Mouse (Mus musculus) ES-E14 (cell line): ENCODE measurements around the gene Zfp113. TPM values are rescaled to one million over a fixed set of nuclear protein-coding genes. Genes with fewer than 3 reads are reported as not detected.

Experiments used
- DNase-seq: peaks from one replicate; pipeline ENCODE4 v3.0.0-alpha.2; 2013; ENCODE audit warnings: low read depth, low spot score
- H3K27ac ChIP-seq: 2 replicates; pipeline ENCODE4 v1.5.1; 2012; ENCODE audit warnings: low read depth, mild to moderate bottlenecking, low read length, moderate library complexity, mixed read lengths; ENCODE audit not compliant: poor library complexity, insufficient read depth, severe bottlenecking
- H3K36me3 ChIP-seq: 2 replicates; pipeline ENCODE4 v1.6.1; 2012; ENCODE audit warnings: mild to moderate bottlenecking, low read length, moderate library complexity, mixed read lengths; ENCODE audit not compliant: control insufficient read depth, poor library complexity, insufficient read depth, severe bottlenecking
- H3K4me1 ChIP-seq, 2 experiments: fragments of 150-350 bp in 1 of 2; sonication (generic) in 1 of 2; 2 replicates each; pipeline ENCODE4 v1.6.1; 2012; ENCODE audit warnings: low read length in 2 of 2, mild to moderate bottlenecking in 1 of 2, mixed read lengths in 1 of 2; ENCODE audit not compliant: control insufficient read depth in 2 of 2, insufficient read depth in 2 of 2, poor library complexity in 1 of 2
- H3K4me3 ChIP-seq, 2 experiments: fragments of 150-350 bp in 1 of 2; sonication (generic) in 1 of 2; 2 replicates each; pipeline ENCODE4 v1.5.1; 2012; ENCODE audit warnings: low read length in 2 of 2, low read depth in 1 of 2, mild to moderate bottlenecking in 1 of 2, mixed read lengths in 1 of 2; ENCODE audit not compliant: insufficient read depth in 1 of 2, poor library complexity in 1 of 2, severe bottlenecking in 1 of 2
- H3K9ac ChIP-seq: 2 replicates; pipeline ENCODE4 v1.6.1; 2012; ENCODE audit warnings: low read depth, mild to moderate bottlenecking, low read length, mixed read lengths; ENCODE audit not compliant: poor library complexity, insufficient read depth, severe bottlenecking
- H3K9me3 ChIP-seq: fragments of 150-350 bp; sonication (generic); 2 replicates; pipeline ENCODE4 v1.6.1; 2012; ENCODE audit warnings: low read depth, mild to moderate bottlenecking, low read length; ENCODE audit not compliant: control insufficient read depth, insufficient read depth
- CHD2 ChIP-seq: IDR thresholded peaks from 2 replicates; pipeline ENCODE4 v1.6.1; 2014; ENCODE audit warnings: mild to moderate bottlenecking, low read depth, low read length, inconsistent platforms
- HCFC1 ChIP-seq: IDR thresholded peaks from 2 replicates; pipeline ENCODE4 v1.6.1; 2012; ENCODE audit warnings: low read length, inconsistent platforms, borderline replicate concordance; ENCODE audit not compliant: insufficient read depth
- MAFK ChIP-seq: IDR thresholded peaks from 2 replicates; pipeline ENCODE4 v1.6.1; 2014; ENCODE audit warnings: mild to moderate bottlenecking, low read depth, low read length, inconsistent platforms; ENCODE audit not compliant: insufficient read depth
- ZC3H11A ChIP-seq: IDR thresholded peaks from 2 replicates; pipeline ENCODE4 v1.6.1; 2012; ENCODE audit warnings: low read depth, mild to moderate bottlenecking, inconsistent platforms, low read length, borderline replicate concordance
- ZNF384 ChIP-seq: IDR thresholded peaks from 2 replicates; pipeline ENCODE4 v1.6.1; 2012; ENCODE audit warnings: low read depth, low read length, inconsistent platforms
- in situ Hi-C, 2 experiments: fragments of 600-800 bp; cut with MboI; formaldehyde crosslinking; loops; one replicate each; pipeline ENCODE4 v1.15.1; 2025; ENCODE audit warnings: low sequenced_read_pairs in 2 of 2, inconsistent platforms in 1 of 2; ENCODE audit not compliant: unreplicated experiment in 2 of 2
- total RNA-seq: library from RNA; depleted of rRNA; stranded (reverse); fragments of 300-350 nt; gene quantifications from 2 replicates; pipeline ENCODE4 v1.2.3, GENCODE M21; 2012

Gene Zfp113
- total RNA-seq, 1 experiment, result 3.7 TPM

GRCm38 (mm10) chr5:138193771-138194727 is 38.5 kb upstream of the Zfp113 start, which contains the start of gene Mblac1:
Gene Mblac1 (plus strand): TSS chr5:138194314.
- Histone ChIP-seq H3K4me3 (peak within 1 kb of the TSS; percentile 61 to 73), H3K4me1 (no peaks in the 10 kb centered on the region), H3K36me3 (peaks cover 5% of the 10 kb centered on the region; the same call in 1 of the 2 replicates), H3K9me3 (no peaks in the 10 kb centered on the region), H3K27ac (no peak within 1 kb of the TSS), H3K9ac (peak within 1 kb of the TSS; percentile 75)
- TF ChIP-seq HCFC1, result no peak
- TF ChIP-seq ZNF384, result no peak
- TF ChIP-seq ZC3H11A, result no peak
- TF ChIP-seq MAFK, result no peak
- no peak for TF ChIP-seq CHD2
- peak; percentile 88 for DNase-seq
- in situ Hi-C loops, result no loop called here

GRCm38 (mm10) chr5:138187661-138188306 is 32.2 kb upstream of the Zfp113 start:
- Histone ChIP-seq H3K4me1 (peaks cover 0 to 7% of the 10 kb centered on the region in 2 experiments; a peak in 2 of 4 replicates), H3K9me3 (no peaks in the 10 kb centered on the region), H3K9ac (peak overlapping the region; percentile 89), H3K36me3 (peaks cover 10% of the 10 kb centered on the region), H3K4me3 (peak overlapping the region; percentile 76 to 85), H3K27ac (no peak overlapping the region)
- peak; percentile 77 for DNase-seq
- in situ Hi-C loops, result no loop called here
- TF ChIP-seq CHD2 (no peak), HCFC1 (peak; percentile 99), MAFK (no peak)

GRCm38 (mm10) chr5:138186950-138187638 is 31.6 kb upstream of the Zfp113 start, which contains the start of the genes Taf6 and Cnpy4:
Gene Taf6 (minus strand): TSS chr5:138187451.
Gene Cnpy4 (plus strand): TSS chr5:138187485.
- Histone ChIP-seq H3K4me1 (peaks cover 0 to 9% of the 10 kb centered on the region in 2 experiments; a peak in 2 of 4 replicates), H3K9ac (peak within 1 kb of the TSS; percentile 89), H3K9me3 (no peaks in the 10 kb centered on the region), H3K4me3 (peak within 1 kb of the TSS; percentile 76 to 85), H3K36me3 (peaks cover 13% of the 10 kb centered on the region), H3K27ac (no peak within 1 kb of the TSS)
- TF ChIP-seq HCFC1 (peak; percentile 42; the same call in 1 of the 2 replicates), CHD2 (no peak), MAFK (0 out of 2 replicates have a peak, but pooled peaks have one; percentile 26), ZNF384 (peak; percentile 99), ZC3H11A (no peak)
- DNase-seq, result peak; percentile 80
- in situ Hi-C loops, result no loop called here

- no peaks in the 10 kb centered on the region for H3K9me3 ChIP-seq
- peaks cover 42% of the 10 kb centered on the region for H3K36me3 ChIP-seq
- no peak overlapping the region; the same call in 1 of the 2 replicates for H3K9ac ChIP-seq
- no peak for TF ChIP-seq CHD2
- no peak for TF ChIP-seq HCFC1
- no peak for TF ChIP-seq ZC3H11A
- no peak for TF ChIP-seq MAFK
- no peak for TF ChIP-seq ZNF384
- H3K4me1 ChIP-seq, result peaks cover 3 to 7% of the 10 kb centered on the region in 2 experiments; a peak in 2 of 4 replicates
- H3K27ac ChIP-seq, result no peak overlapping the region
- in situ Hi-C loops, result no loop called here
- H3K4me3 ChIP-seq, result no peak overlapping the region
- no peak for DNase-seq
Observed at GRCm38 (mm10) chr5:138173217-138173616, 17.7 kb upstream of the Zfp113 start.
